ENCODE assay signal across 9 mouse cellular contexts in the genomic region with DNA sequence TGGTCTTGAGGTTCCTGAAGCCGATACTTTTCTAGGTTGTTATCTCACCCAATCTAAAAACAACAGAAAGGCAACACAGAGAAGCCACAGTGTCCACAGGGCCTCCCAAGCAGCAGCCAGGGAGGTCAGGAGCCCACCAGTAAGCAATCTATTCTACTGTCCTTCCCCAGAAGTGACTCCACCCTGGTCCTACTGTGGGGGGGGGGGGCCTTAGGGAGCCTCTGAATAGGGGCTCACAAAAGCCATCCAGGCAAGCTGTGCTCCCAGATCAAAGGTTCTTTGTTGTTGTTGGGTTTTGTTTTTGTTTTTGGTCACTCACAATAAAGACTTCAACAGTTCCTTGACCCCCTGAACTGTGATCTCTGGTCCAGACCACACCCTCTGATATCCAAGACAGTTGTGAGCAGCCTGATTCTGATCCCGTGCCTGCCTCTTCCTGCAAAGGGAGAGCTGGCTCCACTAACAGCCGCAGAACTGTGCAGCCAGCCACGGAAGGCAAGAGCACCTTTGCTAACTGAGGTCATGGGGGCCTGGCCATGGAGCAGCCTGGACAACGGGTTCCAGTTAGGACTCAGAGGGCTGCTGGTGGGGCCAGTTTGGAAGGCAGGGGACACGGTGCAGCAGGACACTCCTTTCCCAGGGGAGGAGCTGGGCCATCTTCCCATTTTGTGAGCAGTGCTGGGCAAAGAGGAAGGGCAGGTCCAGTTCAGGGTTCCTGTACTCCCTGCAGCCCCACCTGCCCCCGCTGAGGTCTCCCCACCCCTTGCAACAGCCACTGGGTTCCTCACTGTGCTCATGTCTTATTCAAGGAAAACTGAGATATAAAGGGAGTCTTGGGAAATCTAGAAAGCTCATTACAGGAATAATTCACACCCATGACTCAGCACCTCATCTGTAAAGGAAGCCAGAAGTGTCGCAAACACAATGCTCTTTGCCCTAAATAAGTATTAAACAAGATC. TPM values are rescaled to one million over a fixed set of nuclear protein-coding genes. Genes with fewer than 3 reads are reported as not detected.
DNase-seq lines count a peak whose midpoint lies in the region; ATAC-seq lines count a peak whose summit lies in the region.
"Had no signal": no experiment of that assay in that cellular context is flagged by ENCODE, and none has a peak within 500 bp of the region (broad histone marks: within the 10 kb centered on the region; RNA-seq: fewer than 3 reads in every experiment).

No protein-coding gene starts in this region.

- 0 out of 2 replicates have a peak, but pooled peaks cover 7% of the 10 kb centered on the region for H3K27me3 ChIP-seq in heart, embryonic 10.5 days (ENCODE audit: insufficient read depth, poor library complexity, severe bottlenecking)
- H3K27me3 ChIP-seq: embryonic facial prominence, embryonic 12.5 days had no signal

- peaks cover 27% of the 10 kb centered on the region for H3K4me1 ChIP-seq in heart, embryonic 10.5 days

- no peaks in the 10 kb centered on the region for H3K36me3 ChIP-seq in heart, embryonic 10.5 days
- H3K36me3 ChIP-seq: embryonic facial prominence, embryonic 12.5 days had no signal

- DNase-seq in ES-CJ7 (ENCODE audit: low read depth, low spot score) = peak; percentile 49
- peak; percentile 90 for DNase-seq in adrenal gland, adult 2 months
- DNase-seq in heart, embryonic 10.5 days (ENCODE audit: low spot score) = no peak
- peak; percentile 86 for DNase-seq in kidney, adult 9 months
- peak; percentile 92 for DNase-seq in lung, postnatal 25 days (ENCODE audit: low spot score)
- DNase-seq in layer of hippocampus, postnatal 14 days (ENCODE audit: low spot score in 2 of 2) = no peak

- no peak for ATAC-seq in activated CD4-positive, CD25-positive, alpha-beta regulatory T cell, adult 4 months
- no peak for ATAC-seq in inflammation-experienced regulatory T-cells, adult 6 months

- H3K9me3 ChIP-seq in heart, embryonic 10.5 days = no peaks in the 10 kb centered on the region
- H3K9me3 ChIP-seq: embryonic facial prominence, embryonic 12.5 days had no signal

- H3K27ac ChIP-seq in heart, embryonic 10.5 days = peak overlapping the region; percentile 59
- H3K27ac ChIP-seq: embryonic facial prominence, embryonic 12.5 days had no signal

- peak overlapping the region; percentile 15; the same call in 1 of the 2 replicates for H3K4me3 ChIP-seq in heart, embryonic 10.5 days
- H3K4me3 ChIP-seq: embryonic facial prominence, embryonic 12.5 days had no signal

- 25% methylated on average over 8 of the region's 8 CpGs for WGBS in heart, embryonic 10.5 days

RNA-seq across cellular contexts. Expression of gene Nfkbia, which starts 18.9 kb away (rescaled TPM):
- total RNA-seq in adrenal gland, adult 2 months (2021) = 10 to 100 TPM; 90.6 to 94.6 TPM
- polyA plus RNA-seq in adrenal gland, adult 2 months (2012; rRNA removed) = 197 and 256 TPM in 2 replicates
- polyA plus RNA-seq in heart, embryonic 10.5 days (2016; fragmentation: Nextera tagmentation; extraction: Ambion mirVana) = 36.8 and 44.2 TPM in 2 replicates
- polyA plus RNA-seq in activated CD4-positive, CD25-positive, alpha-beta regulatory T cell, adult 4 months (2017; shearing (Covaris generic)) = 100 to 1,000 TPM; 513 to 551 TPM
- total RNA-seq in layer of hippocampus, postnatal 14 days (2021) = 10 to 100 TPM; 35.2 to 43.8 TPM
- polyA plus RNA-seq in inflammation-experienced regulatory T-cells, adult 6 months (2017; shearing (Covaris generic)) = 100 to 1,000 TPM; 545 to 574 (median 562) TPM

Comparison
In these comparisons a context has a peak if more than half of its experiments do, and no peak if none do; other contexts are left out.
1. DNase-seq: peak in ES-CJ7 (single experiment), adrenal gland, adult 2 months (single experiment), kidney, adult 9 months (single experiment) and lung, postnatal 25 days (single experiment); none in heart, embryonic 10.5 days (single experiment) and layer of hippocampus, postnatal 14 days (0 of 2).